Mouse (Mus musculus) cortical plate, adult 2 months (tissue): ENCODE results near the gene Serpina1f. TPM values are rescaled to one million over a fixed set of nuclear protein-coding genes. Genes with fewer than 3 reads are reported as not detected.
"Not testable (repeated sequence)": the region's sequence is repeated elsewhere in the genome, so short reads cannot be mapped to it uniquely, and the experiment has no call there.

ENCODE experiments used
- H3K27ac ChIP-seq: fragments of 200-500 bp; 2 replicates; pipeline ENCODE4 v1.5.1; 2012; ENCODE audit warnings: low read length, control low read depth, inconsistent platforms; ENCODE audit not compliant: insufficient read depth
- H3K4me1 ChIP-seq: fragments of 200-500 bp; 2 replicates; pipeline ENCODE4 v1.6.1; 2011; ENCODE audit warnings: low read length; ENCODE audit not compliant: control insufficient read depth, insufficient read depth
- H3K4me3 ChIP-seq: fragments of 200-500 bp; 2 replicates; pipeline ENCODE4 v1.5.1; 2011; ENCODE audit warnings: mild to moderate bottlenecking, low read length, control low read depth; ENCODE audit not compliant: insufficient read depth
- CTCF ChIP-seq: fragments of 200-500 bp; IDR thresholded peaks from 2 replicates; pipeline ENCODE4 v1.5.1; 2011; ENCODE audit warnings: mild to moderate bottlenecking, control low read depth, low read length; ENCODE audit not compliant: insufficient read depth; ENCODE audit errors: extremely low read depth
- POLR2A ChIP-seq: fragments of 200-500 bp; IDR thresholded peaks from 2 replicates; pipeline ENCODE4 v1.6.1; 2011; ENCODE audit warnings: mild to moderate bottlenecking, low read length, control low read depth; ENCODE audit not compliant: insufficient read depth; ENCODE audit errors: extremely low read depth
- polyA plus RNA-seq: library from polyadenylated mRNA; depleted of rRNA; stranded (reverse); fragments of >200 nt; gene quantifications from 2 replicates; pipeline ENCODE4 v1.2.3, GENCODE M21; 2012

Gene Serpina1f
- polyA plus RNA-seq, 1 experiment: not detected

DNA sequence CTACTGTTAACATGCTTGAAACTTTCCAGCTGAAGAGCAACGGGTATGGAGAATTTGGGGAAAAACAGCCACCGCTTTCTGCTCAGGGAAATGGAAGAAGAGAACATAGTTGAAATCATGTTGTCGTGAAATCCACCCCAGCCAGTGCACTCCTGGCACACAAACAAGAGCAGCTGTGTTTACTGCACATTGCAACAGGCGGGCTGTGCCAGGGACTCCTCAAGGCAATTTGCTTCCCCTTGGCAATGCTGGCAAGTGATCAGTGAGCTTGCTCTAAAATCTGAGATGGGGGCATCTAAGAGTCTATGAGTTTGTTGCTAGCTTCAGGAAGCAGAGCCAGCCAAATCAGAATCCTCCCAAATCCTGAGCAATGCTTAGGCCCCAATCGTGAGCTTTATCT is 25.0 kb downstream of the Serpina1f start:
- no peaks in the 10 kb centered on the region; the same call in 1 of the 2 replicates for H3K4me1 ChIP-seq
- TF ChIP-seq POLR2A (no peak), CTCF (no peak)
- no peak overlapping the region for H3K27ac ChIP-seq
- H3K4me3 ChIP-seq: no peak overlapping the region

DNA sequence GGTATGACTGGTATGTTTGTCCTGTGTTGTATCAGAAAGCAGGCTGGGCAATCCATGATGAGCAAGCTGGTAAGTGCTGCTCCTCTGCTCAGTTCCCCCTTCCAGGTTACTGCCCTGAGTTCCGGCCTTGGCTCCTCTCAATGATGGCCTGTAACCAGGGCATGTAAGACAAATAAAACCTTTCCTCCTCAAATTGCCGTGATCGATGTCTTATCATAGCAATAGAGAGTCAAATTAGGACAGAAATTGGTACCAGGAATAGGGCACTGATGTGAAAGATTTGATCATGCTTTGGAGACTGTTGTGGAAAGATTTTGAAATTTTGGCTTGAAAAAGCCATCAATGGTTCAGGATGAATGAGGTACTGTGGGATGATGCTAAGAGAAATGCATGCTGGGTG is 30.0 kb downstream of the Serpina1f start:
- H3K4me1 ChIP-seq: no peaks in the 10 kb centered on the region; the same call in 1 of the 2 replicates

DNA sequence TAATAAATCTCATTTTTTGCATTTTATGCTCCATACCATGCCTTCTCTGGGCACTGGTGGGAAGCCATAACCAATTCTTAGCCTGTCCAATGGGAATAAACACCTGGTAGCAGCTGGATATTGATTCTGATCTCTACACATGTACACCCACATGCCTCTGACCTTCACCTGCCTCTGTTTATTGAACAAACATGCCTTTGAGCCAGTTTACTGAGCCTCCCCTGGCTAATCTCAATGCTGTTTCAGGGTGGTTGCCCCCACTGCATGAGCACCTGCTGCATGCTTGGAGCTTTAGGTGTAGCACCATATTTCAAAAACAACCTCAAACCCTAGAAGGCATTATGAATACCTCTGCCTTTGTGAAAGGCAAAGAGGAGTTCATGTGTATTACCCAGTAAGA is 33.3 kb downstream of the Serpina1f start:
- not testable (repeated sequence) for H3K27ac ChIP-seq, H3K4me1 ChIP-seq, H3K4me3 ChIP-seq

More for the DNA sequence above, 30.0 kb downstream of the Serpina1f start:
- no peak for TF ChIP-seq CTCF
- no peak for TF ChIP-seq POLR2A
- Histone ChIP-seq H3K27ac (no peak overlapping the region), H3K4me3 (no peak overlapping the region)

DNA sequence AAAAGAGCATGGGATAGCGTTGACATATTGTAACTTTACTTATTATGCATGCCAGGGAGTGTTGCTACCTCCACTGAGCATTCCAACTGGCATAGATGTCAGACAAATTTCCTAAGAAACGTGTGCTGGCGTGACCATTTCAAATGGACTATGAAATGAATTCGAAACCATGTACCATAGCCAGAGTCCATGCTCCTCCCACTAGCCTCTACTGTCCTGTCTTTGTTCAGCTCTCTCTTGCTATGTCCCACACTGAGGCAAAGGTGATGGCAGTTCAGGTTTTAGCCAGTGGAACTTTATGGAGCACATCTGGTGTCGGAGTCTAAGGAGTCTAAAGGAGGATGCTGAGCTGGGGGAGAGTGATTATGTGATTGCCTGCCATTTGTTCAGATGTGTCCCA is 35.3 kb downstream of the Serpina1f start:
- Histone ChIP-seq H3K4me1 (no peaks in the 10 kb centered on the region), H3K27ac (no peak overlapping the region), H3K4me3 (no peak overlapping the region)
- TF ChIP-seq CTCF: no peak
- TF ChIP-seq POLR2A: no peak

DNA sequence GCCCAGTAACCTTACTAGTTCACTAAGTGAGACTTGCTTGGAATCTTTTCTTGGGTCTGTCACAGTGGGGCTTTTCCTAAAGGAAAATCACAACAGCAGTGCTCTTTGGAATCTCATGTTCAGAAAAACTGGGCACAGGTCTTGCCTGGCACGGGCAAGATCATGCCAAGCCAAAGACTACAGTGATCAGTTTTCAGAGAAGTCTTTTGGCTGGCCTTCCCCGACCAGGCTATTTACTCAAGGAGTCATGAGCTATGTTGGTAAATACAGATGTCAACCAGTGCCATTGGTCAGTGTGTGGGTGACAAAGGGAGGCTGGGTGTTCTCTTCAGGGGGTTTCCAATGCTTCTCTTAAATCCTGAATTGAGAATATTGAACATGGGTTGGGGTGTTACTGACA is 36.2 kb downstream of the Serpina1f start:
- TF ChIP-seq CTCF (no peak), POLR2A (no peak)
- Histone ChIP-seq H3K27ac (no peak overlapping the region), H3K4me3 (no peak overlapping the region), H3K4me1 (no peaks in the 10 kb centered on the region)

DNA sequence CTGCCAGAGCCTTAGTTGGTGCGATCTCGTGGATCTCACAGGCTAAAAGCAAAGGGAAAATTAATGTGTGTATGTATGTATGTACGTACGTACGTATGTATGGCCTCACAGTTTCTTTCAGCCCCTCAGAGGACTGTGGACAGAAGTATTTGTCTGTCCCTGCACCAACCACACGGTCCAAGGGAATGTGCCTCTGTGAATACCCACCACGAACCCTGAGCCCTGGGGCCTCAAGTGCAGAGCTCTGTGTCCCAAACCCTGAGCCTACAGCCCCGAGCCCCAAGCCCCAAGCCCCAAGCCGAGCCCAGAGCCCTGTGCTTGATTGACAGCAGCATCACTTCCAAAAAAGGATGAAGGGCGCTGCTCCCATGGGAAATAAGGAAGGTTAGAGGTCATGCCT is 37.3 kb downstream of the Serpina1f start:
- Histone ChIP-seq H3K27ac (no peak overlapping the region), H3K4me3 (no peak overlapping the region), H3K4me1 (no peaks in the 10 kb centered on the region)
- TF ChIP-seq POLR2A (no peak), CTCF (no peak)

DNA sequence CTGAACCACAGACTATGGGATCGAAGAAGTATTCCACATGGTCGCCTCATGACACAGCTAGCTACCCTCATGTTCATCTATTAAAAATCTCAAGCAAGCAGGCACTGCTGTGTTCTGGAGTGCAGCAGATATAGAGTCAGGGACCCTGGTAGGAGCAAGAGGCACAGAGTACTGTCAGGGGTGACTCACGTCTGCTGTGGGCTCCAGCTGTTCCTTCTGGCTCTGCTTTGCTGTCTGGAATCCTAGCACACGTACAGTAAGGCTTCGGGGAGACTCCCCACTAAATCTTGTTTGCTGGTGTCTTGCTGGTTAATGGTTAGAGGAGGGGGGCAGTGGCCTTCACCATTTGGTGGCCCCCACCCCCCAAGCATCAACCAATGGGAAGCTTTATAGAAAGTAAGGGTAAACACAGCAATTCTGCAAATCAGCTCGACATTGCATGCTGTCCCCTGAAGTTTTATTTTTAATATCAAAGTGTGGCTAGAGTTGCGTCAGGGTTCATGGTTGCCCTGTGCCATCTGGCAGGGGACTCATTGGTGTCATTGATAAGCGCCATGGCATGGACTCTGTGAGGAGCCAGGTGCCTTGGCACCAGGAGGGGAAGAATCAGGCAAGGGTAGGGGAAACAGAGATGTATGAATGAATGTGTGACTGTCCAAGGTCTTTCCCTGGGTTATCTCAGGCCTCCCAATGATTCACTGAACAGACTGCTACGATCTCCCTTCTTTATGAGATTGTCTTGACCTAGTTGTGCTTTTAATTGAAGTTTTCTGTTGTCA is 38.3 kb downstream of the Serpina1f start, which contains the start of gene Serpina6:
TSS of gene Serpina6 (minus strand) at position 365 of the 779 bp plus-strand sequence.
- Histone ChIP-seq H3K27ac (no peak within 1 kb of the TSS), H3K4me1 (no peaks in the 10 kb centered on the region), H3K4me3 (no peak within 1 kb of the TSS)
- TF ChIP-seq POLR2A: no peak
- no peak for TF ChIP-seq CTCF

DNA sequence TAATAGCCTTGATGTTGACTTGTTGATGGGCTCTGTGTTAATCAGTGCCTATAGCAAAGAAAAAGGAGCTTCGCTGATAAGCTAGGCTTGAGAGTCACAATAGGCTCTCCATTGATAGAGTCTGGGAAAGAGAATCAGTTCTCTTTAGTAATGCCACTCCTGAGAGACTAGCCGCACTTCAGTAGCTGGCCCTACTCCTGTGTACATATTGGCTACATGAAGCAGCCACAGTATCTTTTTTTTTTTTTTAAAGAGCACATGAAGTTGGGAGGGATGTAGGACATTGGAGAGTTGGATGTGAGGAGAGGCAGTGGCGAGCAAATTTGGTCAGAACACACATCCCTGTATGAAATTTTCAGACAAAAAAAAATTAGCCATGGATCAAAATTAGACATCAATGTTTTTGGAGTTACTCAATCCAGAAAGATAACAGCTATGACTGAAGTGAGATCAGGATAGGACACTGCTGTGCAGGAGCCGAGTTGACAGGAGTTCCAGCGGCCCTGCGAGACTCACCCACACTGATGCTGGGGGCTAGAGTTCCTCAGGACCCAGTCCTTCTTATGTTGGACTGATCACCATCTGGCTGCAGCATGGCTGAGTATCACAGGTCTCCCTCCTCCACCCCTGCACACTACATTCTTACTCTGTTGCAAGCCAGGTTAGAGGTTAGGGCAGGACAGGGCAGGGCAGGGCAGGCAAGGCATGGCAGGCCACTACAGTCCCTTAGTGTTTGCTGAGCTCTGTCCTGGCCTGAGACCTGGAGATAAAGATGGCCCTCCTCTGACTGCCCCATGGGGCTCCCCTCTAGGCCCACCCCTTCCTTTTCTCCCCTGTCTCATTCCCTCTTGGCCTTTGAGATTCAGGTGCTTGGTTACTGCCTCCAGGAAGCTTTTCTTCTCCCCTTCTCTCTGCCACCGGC is 39.9 kb downstream of the Serpina1f start:
- no peak overlapping the region for H3K4me3 ChIP-seq
- TF ChIP-seq CTCF: no peak
- no peak for TF ChIP-seq POLR2A
- H3K27ac ChIP-seq: no peak overlapping the region
- H3K4me1 ChIP-seq: no peaks in the 10 kb centered on the region

DNA sequence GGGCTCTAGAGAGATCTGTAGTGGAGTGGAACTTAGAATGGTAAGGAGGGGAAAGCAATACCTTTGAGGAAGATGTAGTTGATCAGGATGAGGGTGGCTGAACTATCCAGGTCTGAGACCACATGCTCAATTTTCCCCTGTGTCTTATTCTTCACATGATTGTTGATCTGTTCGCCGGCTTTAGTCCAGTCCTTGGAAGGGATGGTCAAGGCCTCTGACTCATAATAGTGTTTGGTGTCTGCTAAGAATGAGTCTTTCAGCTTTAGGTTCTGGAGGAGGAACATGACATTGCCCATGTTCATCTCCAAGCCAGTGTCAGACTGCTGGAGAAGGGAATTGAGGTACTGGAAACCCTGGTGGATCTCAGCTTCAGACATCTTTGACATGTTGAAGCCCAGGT is 41.5 kb downstream of the Serpina1f start:
- TF ChIP-seq POLR2A: no peak
- TF ChIP-seq CTCF: no peak
- Histone ChIP-seq H3K4me3 (no peak overlapping the region), H3K27ac (no peak overlapping the region), H3K4me1 (no peaks in the 10 kb centered on the region)
